Mouse (Mus musculus) induced T-regulatory cell, adult 2 months (primary cell): ENCODE results near the gene Baiap2.

ENCODE experiments used
- DNase-seq: peaks from one replicate; pipeline ENCODE4 v3.0.0-alpha.2; 2012; ENCODE audit warnings: low read depth

Gene Baiap2

DNA sequence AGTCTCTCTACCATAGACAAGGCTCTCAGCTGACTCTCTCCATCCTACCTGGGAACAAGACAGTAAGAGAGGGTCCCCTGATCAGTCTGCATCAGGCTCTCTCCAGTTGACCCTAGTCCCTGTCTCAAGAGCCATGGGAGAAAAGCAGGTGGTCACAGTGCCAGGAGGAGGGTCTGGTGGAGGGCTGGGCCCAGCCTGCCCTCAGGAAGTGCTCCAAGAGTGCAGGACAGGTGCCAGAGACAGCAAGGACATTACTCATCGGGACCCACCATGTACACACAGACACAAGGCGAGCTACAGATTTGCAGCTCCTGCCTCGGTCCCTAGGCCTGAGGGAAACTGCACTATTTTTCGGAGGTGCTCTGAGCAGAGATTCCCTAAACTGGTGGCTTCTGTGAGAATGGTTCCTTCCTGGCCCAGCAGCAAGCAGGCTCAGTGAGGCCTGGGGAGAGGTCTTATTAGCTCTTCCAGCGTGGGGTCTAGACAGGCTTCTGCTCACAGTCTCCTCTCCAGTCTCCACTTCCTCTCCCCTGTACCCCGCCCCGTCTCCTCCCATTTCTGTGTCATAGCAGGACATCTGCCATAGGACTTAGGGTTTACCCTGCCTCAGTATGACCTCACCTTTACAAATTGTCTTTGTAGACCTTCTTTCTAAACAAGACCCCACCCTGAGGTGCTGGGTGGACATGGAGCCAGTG lies 99.7 kb downstream of the Baiap2 start:
- DNase-seq = no peak

DNA sequence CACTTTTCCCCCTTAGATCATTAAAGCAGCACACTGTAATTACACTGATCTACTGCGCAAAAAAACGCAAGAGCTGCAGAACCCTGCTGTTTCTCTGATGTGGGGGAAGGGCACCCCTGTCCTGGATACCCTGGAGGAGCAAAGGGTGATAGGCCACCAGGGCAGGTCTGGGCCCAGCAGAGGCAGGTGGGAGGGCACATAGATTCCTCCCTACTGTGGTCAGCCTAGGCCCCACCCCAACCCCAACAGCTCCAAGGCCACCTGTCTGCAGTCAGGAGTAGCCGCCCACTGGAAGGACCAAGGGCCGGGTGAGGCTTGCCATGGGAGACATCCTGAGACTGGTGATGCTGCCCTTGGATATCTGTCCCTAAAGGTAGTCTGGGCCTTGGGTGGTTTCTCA lies 102.8 kb downstream of the Baiap2 start:
- no peak for DNase-seq

DNA sequence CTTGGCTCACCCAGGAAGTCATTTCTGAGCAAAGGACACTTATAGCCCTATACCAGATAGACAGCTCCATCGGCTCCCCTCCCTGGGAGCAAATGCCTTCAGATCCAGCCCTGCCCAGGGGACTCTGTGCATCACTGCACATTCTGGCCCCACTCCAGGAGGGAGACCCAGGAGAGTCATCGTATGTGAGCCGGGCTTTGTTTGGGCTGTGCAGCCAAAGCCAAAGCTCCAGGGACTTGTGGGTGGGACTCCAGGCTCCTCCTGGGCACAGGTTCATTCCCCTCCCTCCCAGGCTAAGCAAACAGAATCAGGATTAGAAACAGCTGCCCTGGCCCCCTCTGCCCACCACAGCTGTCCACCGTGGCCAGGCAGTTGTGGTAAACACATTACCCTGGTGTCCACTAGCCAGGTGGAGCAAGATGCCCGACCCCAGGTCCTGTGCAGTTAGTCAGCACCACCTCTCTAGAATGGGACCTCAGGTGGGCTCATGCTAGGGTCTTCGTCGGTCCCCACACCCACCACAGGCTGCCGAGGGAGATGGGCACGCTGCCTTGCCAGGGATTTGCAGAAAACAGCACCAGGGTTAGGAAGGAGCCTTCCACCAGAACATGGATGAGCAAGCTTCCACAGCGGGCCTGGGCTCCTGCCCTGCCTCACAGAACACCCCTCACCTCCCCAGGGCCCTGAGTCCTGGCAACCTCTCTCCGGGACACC lies 103.4 kb downstream of the Baiap2 start:
- no peak for DNase-seq

DNA sequence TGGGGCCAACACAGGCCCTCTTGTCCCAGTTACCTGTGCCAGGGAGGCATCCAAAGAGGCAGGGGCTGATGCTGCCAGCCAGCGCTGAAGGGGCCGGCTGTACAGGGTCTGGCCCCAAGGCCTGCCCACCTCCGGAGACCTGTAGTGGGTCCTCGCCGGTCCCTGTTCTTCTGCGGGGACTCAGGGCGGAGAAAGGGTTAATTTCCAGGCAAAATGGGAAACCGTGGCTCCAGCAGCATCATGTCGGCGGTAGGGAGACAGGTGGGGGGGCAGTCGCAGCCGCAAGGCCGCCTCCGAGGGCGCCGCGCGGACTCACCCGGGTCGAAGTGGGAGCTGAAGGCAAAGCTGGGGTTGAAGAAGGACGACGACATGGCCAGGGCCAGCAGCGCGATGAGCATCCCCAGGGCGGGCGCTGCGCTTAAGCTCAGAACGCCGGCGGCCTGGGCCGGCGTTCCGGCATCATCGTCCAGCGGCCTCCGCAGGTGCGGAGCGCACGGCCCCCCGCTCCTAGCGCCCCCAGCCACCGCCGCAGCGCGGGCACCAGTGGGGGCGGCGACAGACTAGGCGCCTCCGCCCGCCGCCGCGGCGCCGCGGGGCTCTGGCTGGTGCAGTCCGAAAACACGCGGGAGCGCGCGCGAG lies 104.1 kb downstream of the Baiap2 start, which contains the start of gene Aatk:
Gene Aatk, minus strand, starts transcription at position 615 of the 639 bp plus-strand sequence.
- DNase-seq = no peak

DNA sequence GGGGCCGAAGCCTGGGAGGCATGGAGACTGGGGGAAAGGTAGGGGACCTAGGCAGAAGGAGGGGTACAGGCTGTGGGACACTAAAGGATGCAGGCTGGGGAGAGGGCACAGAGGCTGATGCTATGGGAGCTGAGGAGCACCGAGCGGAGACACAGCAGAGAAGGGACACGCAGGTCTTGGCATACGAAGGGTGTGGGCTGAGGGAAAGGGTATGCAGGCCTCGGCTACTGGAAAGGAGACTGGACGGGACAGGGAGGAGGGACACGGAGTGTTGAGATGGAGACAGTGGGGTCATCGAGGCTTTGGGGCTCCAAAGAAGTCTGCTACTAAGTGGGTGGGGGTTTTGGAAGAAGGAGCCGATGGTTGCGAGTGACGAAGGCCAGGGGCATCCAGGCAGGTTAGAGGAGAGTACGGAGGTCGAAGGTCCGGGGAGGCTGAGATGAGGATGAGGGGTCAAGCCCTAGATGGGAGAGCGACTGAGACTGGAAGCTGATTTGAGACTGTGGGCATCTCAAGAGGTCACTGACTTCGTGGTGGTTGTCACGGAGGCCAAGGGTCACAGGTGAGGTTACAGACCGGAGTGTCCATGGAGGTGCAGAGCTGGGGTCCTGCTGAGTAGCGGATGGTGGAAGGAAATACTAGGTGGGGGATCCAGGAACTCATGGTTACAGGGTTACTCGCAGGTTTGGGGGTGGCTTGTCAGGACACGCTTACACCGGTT lies 105.1 kb downstream of the Baiap2 start:
- DNase-seq = no peak

DNA sequence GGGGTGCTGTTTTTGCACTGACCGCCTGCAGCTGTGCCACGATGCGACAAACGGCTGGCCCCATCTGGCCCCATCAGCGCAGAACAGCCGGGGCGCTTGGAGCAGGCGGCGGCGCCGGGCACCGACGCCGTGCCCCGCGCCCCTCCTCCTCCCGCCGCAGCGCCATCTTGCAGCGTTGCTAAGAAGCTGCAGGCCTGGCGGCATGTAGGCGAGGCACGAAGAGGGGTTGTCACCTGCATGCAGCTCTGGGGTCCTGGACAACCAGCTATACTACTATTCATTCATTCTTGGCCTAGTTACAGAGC lies 105.6 kb downstream of the Baiap2 start:
- no peak for DNase-seq

DNA sequence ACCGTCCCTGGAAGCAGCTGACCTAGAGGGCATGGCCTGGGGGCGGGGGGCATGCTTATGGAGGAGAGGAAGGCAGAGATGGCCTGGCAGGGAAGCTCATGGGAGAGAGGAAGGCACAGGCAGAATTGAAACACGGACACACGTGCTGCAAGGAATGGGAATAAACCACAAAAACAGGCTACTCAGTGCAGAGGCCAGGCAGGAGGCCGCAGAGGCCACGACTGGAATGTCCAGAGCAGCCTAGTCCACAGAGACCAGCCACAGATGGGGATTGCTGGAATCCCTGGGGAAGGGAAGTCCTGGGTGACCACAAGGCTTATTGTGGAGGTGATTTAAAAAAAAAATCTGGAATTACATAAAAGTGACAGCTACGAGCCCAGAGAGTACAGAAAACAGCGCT lies 106.5 kb downstream of the Baiap2 start:
- DNase-seq = no peak

DNA sequence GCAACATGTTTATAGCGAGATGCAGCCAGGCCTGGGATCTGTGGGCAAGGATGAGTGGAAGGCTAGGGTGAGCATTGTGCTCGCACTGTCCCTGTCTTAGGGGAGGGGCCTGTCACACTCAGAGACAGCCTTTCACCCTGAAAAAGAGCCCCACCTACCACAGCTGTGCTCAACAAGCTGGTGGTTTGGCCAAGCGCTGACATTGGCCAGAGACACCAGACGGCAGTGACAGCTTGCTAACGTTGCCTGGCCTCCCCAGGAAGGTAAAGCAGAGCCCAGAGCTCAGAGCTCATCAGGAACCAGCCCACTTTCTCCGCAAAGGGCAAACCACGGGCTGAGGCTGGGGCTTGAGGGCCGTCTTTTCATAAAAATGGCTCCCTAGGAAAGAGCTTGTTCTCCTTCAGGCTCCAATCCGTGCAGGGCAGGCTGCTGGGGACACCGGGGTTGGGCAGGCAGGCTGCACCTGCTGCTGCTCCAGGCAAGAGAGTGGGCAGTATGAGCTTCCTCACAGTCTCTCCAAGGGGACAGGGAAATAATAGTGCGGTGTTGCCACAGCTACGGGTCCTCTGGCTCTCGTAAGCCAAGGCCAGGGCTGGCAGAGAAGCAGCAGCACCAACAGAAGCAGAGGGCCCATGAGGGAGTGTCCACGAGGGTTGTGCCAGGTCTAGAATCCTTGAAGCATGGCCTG lies 108.7 kb downstream of the Baiap2 start:
- DNase-seq = no peak

DNA sequence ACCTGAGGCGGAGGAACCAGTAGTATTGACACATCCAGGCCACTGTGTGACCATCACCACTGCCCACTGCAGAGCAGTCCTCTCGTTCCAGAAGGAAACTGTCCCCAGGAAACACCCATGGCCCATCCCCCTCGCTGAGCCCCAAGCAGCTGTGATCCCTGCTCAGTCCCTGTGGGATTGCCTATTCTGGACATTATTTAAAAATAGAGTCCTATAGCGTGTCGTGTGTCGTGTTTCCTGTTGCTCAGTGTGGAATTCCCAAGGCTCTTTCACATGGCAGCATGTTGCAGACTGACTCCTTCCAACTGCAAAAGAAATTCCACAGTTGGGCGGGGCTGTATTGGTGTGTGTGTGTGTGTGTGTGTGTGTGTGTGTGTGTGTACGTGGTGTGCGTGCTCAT lies 109.7 kb downstream of the Baiap2 start:
- no peak for DNase-seq

DNA sequence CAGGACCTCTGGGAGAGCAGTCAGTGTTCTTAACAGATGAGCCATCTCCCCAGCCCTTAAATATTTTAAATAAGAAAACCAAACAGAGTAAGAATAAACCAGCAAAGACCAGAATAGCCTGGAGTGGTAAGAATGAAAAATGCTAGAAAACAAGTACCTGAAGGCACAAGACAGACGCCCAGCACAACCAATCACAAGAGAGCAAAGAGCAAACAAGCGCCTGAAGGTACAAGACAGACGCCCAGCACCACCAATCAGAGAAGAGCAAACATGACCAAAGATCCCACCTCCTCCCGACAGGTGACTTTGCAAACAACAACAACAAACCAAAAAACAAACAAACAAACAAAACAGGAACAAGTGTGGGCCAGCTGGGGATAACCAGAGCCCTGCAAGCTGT lies 111.3 kb downstream of the Baiap2 start:
- DNase-seq = no peak

DNA sequence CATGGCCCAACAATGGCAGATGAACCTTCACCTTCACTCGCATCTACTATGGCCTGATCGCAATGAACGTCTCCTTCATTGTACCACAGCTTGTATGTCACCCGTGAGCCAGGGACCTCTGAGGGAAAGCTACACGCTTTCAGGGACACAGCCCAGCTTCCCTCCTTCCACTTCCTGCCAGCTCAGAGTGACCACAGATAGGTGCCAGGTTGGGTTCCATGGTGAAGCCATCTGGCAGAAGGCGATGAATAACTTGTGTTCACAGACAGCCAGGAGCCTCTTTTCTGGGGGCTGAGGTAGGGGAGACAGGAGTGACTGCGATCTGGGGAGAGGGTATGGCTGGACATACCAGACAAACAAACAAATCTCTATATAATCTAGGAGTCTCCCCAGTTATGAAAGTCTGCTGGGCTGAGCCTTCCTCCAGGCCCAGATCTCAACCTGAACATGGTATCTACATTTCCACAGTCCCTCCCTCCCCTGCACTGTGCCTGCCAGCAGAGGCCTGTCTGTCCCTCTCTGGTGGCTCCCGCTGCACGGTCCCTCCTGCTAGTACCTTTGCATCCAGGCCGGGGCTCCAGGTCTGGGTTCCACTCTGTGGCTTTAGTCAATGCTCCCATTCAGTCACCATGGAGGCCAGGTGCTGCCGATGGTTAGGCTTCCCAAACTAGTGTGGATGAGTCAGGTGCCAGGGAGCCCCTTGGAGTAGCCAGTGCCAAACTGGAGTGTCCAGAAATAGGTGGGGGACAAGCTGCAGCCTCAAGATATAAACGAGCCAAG lies 113.6 kb downstream of the Baiap2 start:
- DNase-seq = no peak
